Mouse (Mus musculus): ENCODE data around the gene Zbtb12.
"Not testable (repeated sequence)": the region's sequence is repeated elsewhere in the genome, so short reads cannot be mapped to it uniquely, and the experiment has no call there.

The Zbtb12 gene

GRCm38 (mm10) chr17:34879336-34879879 lies at the start of gene Zbtb12:
TSS of gene Zbtb12 (plus strand) at chr17:34879483.
- DNase-seq = no peak

GRCm38 (mm10) chr17:34830776-34831175 lies 48.5 kb upstream of the Zbtb12 start:
- DNase-seq = not testable (repeated sequence)

- DNase-seq = no peak
Measured at GRCm38 (mm10) chr17:34836155-34836855, 43.0 kb upstream of the Zbtb12 start.

- DNase-seq = peak; percentile 98
Measured at GRCm38 (mm10) chr17:34836856-34837221, 42.4 kb upstream of the Zbtb12 start, which contains the start of the genes Stk19 and Dxo. TSS of gene Stk19 (minus strand) at chr17:34836945. TSS of gene Dxo (plus strand) at chr17:34837019.

- no peak for DNase-seq
Measured at GRCm38 (mm10) chr17:34837464-34838324, 41.6 kb upstream of the Zbtb12 start.

- no peak for DNase-seq
Measured at GRCm38 (mm10) chr17:34838785-34839184, 40.5 kb upstream of the Zbtb12 start.

GRCm38 (mm10) chr17:34840736-34841307 lies 38.5 kb upstream of the Zbtb12 start:
- DNase-seq = no peak

- DNase-seq = no peak
Measured at GRCm38 (mm10) chr17:34844884-34845283, 34.4 kb upstream of the Zbtb12 start.

- DNase-seq = no peak
Measured at GRCm38 (mm10) chr17:34847192-34847591, 32.1 kb upstream of the Zbtb12 start.

GRCm38 (mm10) chr17:34847615-34848014 lies 31.7 kb upstream of the Zbtb12 start:
- DNase-seq = no peak

GRCm38 (mm10) chr17:34849722-34850516 lies 29.4 kb upstream of the Zbtb12 start, which contains the start of the genes Skiv2l and Nelfe:
TSS of gene Skiv2l (minus strand) at chr17:34850210.
TSS of gene Nelfe (plus strand) at chr17:34850391.
- peak; percentile 98 for DNase-seq

GRCm38 (mm10) chr17:34850517-34851125 lies 28.7 kb upstream of the Zbtb12 start:
- no peak for DNase-seq

- DNase-seq = no peak
Measured at GRCm38 (mm10) chr17:34853511-34853910, 25.8 kb upstream of the Zbtb12 start.

- DNase-seq = no peak
Measured at GRCm38 (mm10) chr17:34854761-34855160, 24.5 kb upstream of the Zbtb12 start.

- no peak for DNase-seq
Measured at GRCm38 (mm10) chr17:34855825-34856224, 23.5 kb upstream of the Zbtb12 start.

- no peak for DNase-seq
Measured at GRCm38 (mm10) chr17:34858670-34859069, 20.6 kb upstream of the Zbtb12 start.

GRCm38 (mm10) chr17:34860514-34860913 lies 18.8 kb upstream of the Zbtb12 start:
- no peak for DNase-seq

GRCm38 (mm10) chr17:34861704-34862415 lies 17.4 kb upstream of the Zbtb12 start:
- DNase-seq = no peak

GRCm38 (mm10) chr17:34862416-34863081 lies 16.7 kb upstream of the Zbtb12 start, which contains the start of gene Cfb:
TSS of gene Cfb (minus strand) at chr17:34862518.
- no peak for DNase-seq

- DNase-seq = no peak
Measured at GRCm38 (mm10) chr17:34865981-34866380, 13.3 kb upstream of the Zbtb12 start.
